Mouse (Mus musculus) forebrain, embryonic 10.5 days (tissue): ENCODE measurements at regions not wholly inside any gene's neighbourhood (a gene's known extent, or its start where the extent isn't known, plus 50 kb on each side); places are given as distances from the start of the nearest gene placed in this dataset.

ENCODE experiments used
- DNase-seq: peaks from one replicate; pipeline ENCODE4 v3.0.0-alpha.2; 2017; ENCODE audit warnings: low spot score; ENCODE audit errors: extremely low spot score
- H3K27ac ChIP-seq: fragments of 300-500 bp; sonication (generic); 2 replicates; pipeline ENCODE4 v1.5.1; 2016; ENCODE audit warnings: mild to moderate bottlenecking
- H3K27me3 ChIP-seq: fragments of 300-500 bp; sonication (generic); 2 replicates; pipeline ENCODE4 v1.6.1; 2016; ENCODE audit warnings: mild to moderate bottlenecking; ENCODE audit not compliant: poor library complexity, severe bottlenecking
- H3K36me3 ChIP-seq: fragments of 300-500 bp; sonication (generic); replicated peaks from 2 replicates; pipeline ENCODE4 v1.6.1; 2016; ENCODE audit warnings: mild to moderate bottlenecking, moderate library complexity
- H3K4me1 ChIP-seq: fragments of 300-500 bp; sonication (generic); 2 replicates; pipeline ENCODE4 v1.6.1; 2016
- H3K4me3 ChIP-seq: fragments of 300-500 bp; sonication (generic); 2 replicates; pipeline ENCODE4 v1.5.1; 2016; ENCODE audit warnings: mild to moderate bottlenecking, moderate library complexity
- H3K9me3 ChIP-seq: fragments of 300-500 bp; sonication (generic); 2 replicates; pipeline ENCODE4 v1.6.1; 2016; ENCODE audit warnings: mild to moderate bottlenecking, moderate library complexity
- WGBS: fragments of 180-500 bp; shearing (Covaris S2); methylation state at CpG from one replicate; pipeline ENCODE4 v1.1.7; 2016; 5-methylcytosine and 5-hydroxymethylcytosine counted together

DNA sequence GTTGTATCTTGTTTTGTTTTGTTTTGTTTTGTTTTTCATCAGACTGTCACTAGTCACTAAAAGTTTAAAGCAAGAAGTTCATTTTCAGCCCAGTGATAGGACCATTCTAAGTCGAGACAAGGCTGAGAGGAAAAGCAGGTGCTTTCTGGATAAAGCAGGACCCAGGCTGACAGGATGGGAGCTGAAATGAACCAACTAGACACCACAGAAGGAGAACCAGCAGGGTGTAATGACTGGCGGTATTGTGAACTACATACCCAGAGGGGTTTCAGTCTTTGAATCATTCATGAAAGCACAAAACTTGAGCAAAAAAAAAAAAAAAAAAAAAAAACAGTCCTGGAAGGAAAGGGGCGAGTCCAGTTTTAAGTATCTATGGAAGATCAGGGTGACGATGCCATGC is 75.9 kb upstream of the Tenm4 start:
- DNase-seq, result no peak
- Histone ChIP-seq H3K27ac (no peak overlapping the region), H3K9me3 (no peaks in the 10 kb centered on the region), H3K4me1 (peaks cover 2% of the 10 kb centered on the region; the same call in 1 of the 2 replicates), H3K4me3 (no peak overlapping the region), H3K27me3 (peaks cover 4% of the 10 kb centered on the region; the same call in 1 of the 2 replicates), H3K36me3 (no peaks in the 10 kb centered on the region)
- 78% methylated on average over 4 of the region's 4 CpGs for WGBS

DNA sequence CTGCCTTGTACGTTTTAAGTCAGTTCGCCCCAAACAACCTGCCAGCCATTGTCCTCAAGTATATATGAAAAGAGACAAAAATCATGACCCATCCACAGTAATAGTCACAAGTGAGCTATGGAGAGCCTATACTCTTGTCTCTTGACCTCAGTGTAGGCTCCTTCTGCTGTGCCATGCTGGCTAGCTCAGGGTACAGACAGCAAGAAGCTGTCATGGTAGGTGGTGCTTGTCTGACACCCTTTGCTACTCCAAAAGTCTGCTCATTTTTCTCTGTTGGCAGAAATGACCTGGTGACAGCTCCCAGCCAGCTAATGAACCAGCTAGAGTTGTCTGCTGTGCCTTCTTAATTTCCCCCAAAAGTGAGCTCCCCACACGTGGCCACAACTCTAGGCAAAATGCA is 75.3 kb upstream of the Tenm4 start:
- Histone ChIP-seq H3K27ac (no peak overlapping the region), H3K9me3 (no peaks in the 10 kb centered on the region), H3K4me1 (no peaks in the 10 kb centered on the region), H3K27me3 (peaks cover 4% of the 10 kb centered on the region; the same call in 1 of the 2 replicates), H3K36me3 (no peaks in the 10 kb centered on the region), H3K4me3 (no peak overlapping the region)
- DNase-seq, result no peak
- 83% methylated on average over 3 of the region's 3 CpGs for WGBS

DNA sequence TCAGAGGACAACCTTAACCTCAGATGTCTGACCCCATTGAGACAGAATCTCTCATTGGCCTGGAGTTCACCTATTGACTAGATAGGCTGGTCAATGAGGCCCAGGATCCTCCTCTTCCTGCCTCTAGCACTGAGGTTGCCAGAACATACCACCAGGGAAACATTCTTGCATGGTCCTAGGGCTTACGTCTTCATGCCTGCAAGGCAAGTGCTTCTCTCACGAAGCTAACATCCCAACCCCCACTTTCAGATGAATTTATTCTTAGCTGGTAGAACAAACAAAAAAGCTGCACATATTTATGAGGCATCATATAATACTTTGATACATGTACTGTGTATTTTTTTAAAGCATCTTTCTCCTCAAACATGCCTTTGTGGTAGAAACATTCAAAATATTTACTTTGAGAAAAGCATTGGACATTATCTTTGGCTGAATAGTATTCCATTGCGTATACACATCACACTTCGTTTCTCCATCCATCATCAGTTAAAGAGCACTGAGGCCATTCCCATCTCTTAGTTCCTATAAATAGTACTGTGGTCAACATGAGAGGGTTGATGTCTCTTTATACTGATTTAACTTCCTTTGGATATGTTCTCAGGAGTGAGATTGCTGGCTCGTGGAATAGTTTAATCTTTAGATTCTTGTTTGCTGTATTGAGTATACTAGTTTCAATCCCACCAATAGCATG is 72.2 kb upstream of the Tenm4 start:
- Histone ChIP-seq H3K4me1 (no peaks in the 10 kb centered on the region), H3K27ac (no peak overlapping the region), H3K9me3 (no peaks in the 10 kb centered on the region), H3K4me3 (no peak overlapping the region), H3K27me3 (no peaks in the 10 kb centered on the region), H3K36me3 (no peaks in the 10 kb centered on the region)
- no peak for DNase-seq
- 93% methylated on average over 5 of the region's 5 CpGs for WGBS

DNA sequence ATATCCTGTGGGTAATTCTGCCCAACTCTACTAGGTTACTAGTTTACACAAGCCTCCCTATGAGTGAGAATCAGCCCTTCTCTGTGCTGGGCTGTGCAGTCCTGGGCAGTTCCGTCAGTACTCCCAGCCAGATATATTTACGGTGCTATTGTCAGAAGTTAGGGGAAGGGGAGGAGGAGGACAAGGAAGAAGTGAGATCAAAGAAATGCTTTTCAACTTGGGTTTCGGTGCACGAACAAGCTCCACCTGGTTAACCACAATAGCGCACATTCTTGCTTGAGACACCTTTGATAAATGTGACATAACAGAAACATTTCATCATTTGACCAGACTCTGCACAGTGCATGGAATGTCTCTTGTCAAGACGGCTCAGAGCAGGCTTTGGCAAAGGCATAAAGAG is 68.3 kb upstream of the Tenm4 start:
- Histone ChIP-seq H3K9me3 (no peaks in the 10 kb centered on the region), H3K4me1 (no peaks in the 10 kb centered on the region), H3K27ac (no peak overlapping the region), H3K27me3 (no peaks in the 10 kb centered on the region), H3K4me3 (no peak overlapping the region), H3K36me3 (no peaks in the 10 kb centered on the region)
- DNase-seq, result no peak
- WGBS, result 86% methylated on average over 6 of the region's 6 CpGs

DNA sequence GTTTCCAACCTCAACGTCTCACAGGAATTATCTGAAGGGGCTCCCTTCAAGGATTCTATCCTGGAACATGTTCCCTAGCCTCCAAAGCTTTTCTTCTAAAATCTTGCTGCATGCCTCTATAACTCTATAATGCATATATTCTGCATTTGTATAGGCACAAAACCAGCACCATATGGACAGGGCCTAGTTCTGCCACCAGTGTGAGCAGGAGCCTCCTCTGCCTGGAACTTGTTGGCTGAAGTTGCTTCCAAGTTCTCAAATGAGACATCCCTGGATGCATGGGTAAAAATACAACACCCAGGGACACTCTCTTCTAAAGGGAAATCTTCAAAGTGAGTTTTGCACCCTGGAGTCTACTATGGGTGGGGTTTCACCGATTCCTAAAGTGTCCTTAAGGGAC is 62.3 kb upstream of the Tenm4 start:
- Histone ChIP-seq H3K4me3 (no peak overlapping the region), H3K27me3 (no peaks in the 10 kb centered on the region), H3K27ac (no peak overlapping the region), H3K9me3 (no peaks in the 10 kb centered on the region), H3K36me3 (no peaks in the 10 kb centered on the region), H3K4me1 (no peaks in the 10 kb centered on the region)
- DNase-seq, result no peak
- WGBS, result 84% methylated on average over 2 of the region's 2 CpGs

DNA sequence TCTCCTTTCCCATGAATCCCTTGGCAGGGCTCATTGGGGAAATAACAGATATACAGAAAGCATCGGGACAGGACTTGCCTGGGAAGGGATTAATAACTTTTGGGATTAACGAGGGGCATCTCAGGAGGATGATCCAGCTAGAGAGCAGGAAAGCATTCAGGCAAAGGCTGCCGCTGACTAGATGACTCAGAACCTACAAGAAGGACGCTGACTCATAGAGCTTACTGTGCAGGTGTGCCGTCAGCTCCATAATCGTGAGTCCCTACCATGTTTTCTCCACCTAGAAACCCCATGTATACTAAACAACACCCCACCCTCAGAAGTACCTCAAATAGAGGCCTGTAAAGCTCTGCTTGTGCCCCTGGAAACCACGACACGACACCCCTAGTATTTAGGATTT is 50.9 kb upstream of the Tenm4 start:
- H3K4me3 ChIP-seq, result no peak overlapping the region
- no peaks in the 10 kb centered on the region for H3K36me3 ChIP-seq
- 73% methylated on average over 8 of the region's 8 CpGs for WGBS
- no peak overlapping the region for H3K27ac ChIP-seq
- peaks cover 12% of the 10 kb centered on the region for H3K4me1 ChIP-seq
- H3K9me3 ChIP-seq, result no peaks in the 10 kb centered on the region
- H3K27me3 ChIP-seq, result 0 out of 2 replicates have a peak, but pooled peaks cover 11% of the 10 kb centered on the region
- DNase-seq, result no peak
